Mouse (Mus musculus): ENCODE measurements at regions not wholly inside any gene's neighbourhood (a gene's known extent, or its start where the extent isn't known, plus 50 kb on each side); places are given as distances from the start of the nearest gene placed in this dataset.

- TF ChIP-seq GATA1 (IDR thresholded peaks at IDR 0.05; ENCODE audit: borderline replicate concordance, low read length) (no peak), FLI1 (IDR thresholded peaks at IDR 0.05; ENCODE audit: low read length) (no peak)
Observed at GRCm38 (mm10) chr3:149349731-149350130, 359.4 kb upstream of the Adgrl2 start.

Measured in megakaryocyte, embryonic 14.5 days (primary cell).